Mouse (Mus musculus) spleen, adult 2 months (tissue): ENCODE measurements around the gene Abhd14a. TPM values are rescaled to one million over a fixed set of nuclear protein-coding genes. Genes with fewer than 3 reads are reported as not detected.

Experiments used
- DNase-seq, 2 experiments: peaks; one replicate each; pipeline versions ENCODE4 v3.0.0 to v3.0.0-alpha.2; 2012 to 2021; ENCODE audit warnings: low spot score in 2 of 2, low read depth in 1 of 2
- H3K27ac ChIP-seq: fragments of 200-500 bp; 2 replicates; pipeline ENCODE4 v1.5.1; 2012; ENCODE audit warnings: low read length, inconsistent platforms; ENCODE audit not compliant: insufficient read depth
- H3K27me3 ChIP-seq: fragments of 200-500 bp; 2 replicates; pipeline ENCODE4 v1.6.1; 2012; ENCODE audit warnings: mild to moderate bottlenecking, moderate library complexity, low read length, inconsistent platforms; ENCODE audit not compliant: control insufficient read depth, insufficient read depth
- H3K36me3 ChIP-seq: fragments of 200-500 bp; 2 replicates; pipeline ENCODE4 v1.6.1; 2012; ENCODE audit warnings: mild to moderate bottlenecking, low read length, inconsistent platforms; ENCODE audit not compliant: control insufficient read depth, insufficient read depth
- H3K4me1 ChIP-seq: fragments of 200-500 bp; 2 replicates; pipeline ENCODE4 v1.6.1; 2011; ENCODE audit warnings: inconsistent platforms; ENCODE audit not compliant: control insufficient read depth, insufficient read depth, insufficient read length
- H3K4me3 ChIP-seq: fragments of 200-500 bp; 2 replicates; pipeline ENCODE4 v1.5.1; 2011; ENCODE audit warnings: mild to moderate bottlenecking, inconsistent platforms; ENCODE audit not compliant: insufficient read depth, insufficient read length; ENCODE audit errors: extremely low read depth
- CTCF ChIP-seq: fragments of 200-500 bp; IDR thresholded peaks from 2 replicates; pipeline ENCODE4 v1.5.1; 2011; ENCODE audit warnings: mild to moderate bottlenecking, inconsistent platforms; ENCODE audit not compliant: insufficient read depth, insufficient read length, insufficient replicate concordance; ENCODE audit errors: extremely low read depth
- POLR2A ChIP-seq: fragments of 200-500 bp; IDR thresholded peaks from 2 replicates; pipeline ENCODE4 v1.6.1; 2011; ENCODE audit warnings: low read depth, low read length, inconsistent platforms
- WGBS: fragments of 180-500 bp; shearing (Covaris S2); methylation state at CpG from one replicate; pipeline ENCODE4 v1.1.7; 2018; 5-methylcytosine and 5-hydroxymethylcytosine counted together
- polyA plus RNA-seq: library from polyadenylated mRNA; depleted of rRNA; stranded (reverse); fragments of >200 nt; gene quantifications from 2 replicates; pipeline ENCODE4 v1.2.3, GENCODE M21; 2012

Abhd14a gene
- polyA plus RNA-seq, 1 experiment, result 11.5 TPM

- Histone ChIP-seq H3K4me3 (peak overlapping the region; percentile 7; the same call in 1 of the 2 replicates), H3K27ac (no peak overlapping the region), H3K4me1 (peaks cover 8% of the 10 kb centered on the region; the same call in 1 of the 2 replicates), H3K36me3 (no peaks in the 10 kb centered on the region), H3K27me3 (no peaks in the 10 kb centered on the region)
- no peak for DNase-seq
- whole genome bisulfite sequencing, result 36% methylated on average over 9 of the region's 9 CpGs
- no peak for TF ChIP-seq POLR2A
- no peak for TF ChIP-seq CTCF
Observed at GRCm38 (mm10) chr9:106447951-106448350, 473 bp upstream of the Abhd14a start.

GRCm38 (mm10) chr9:106444836-106445235 lies 2.6 kb downstream of the Abhd14a start:
- no peak overlapping the region for H3K4me3 ChIP-seq
- peaks cover 8% of the 10 kb centered on the region; the same call in 1 of the 2 replicates for H3K4me1 ChIP-seq
- no peaks in the 10 kb centered on the region for H3K27me3 ChIP-seq
- no peak for DNase-seq
- H3K27ac ChIP-seq, result no peak overlapping the region
- H3K36me3 ChIP-seq, result no peaks in the 10 kb centered on the region
- no peak for TF ChIP-seq CTCF
- no peak for TF ChIP-seq POLR2A
- WGBS, result 85% methylated on average over 4 of the region's 4 CpGs

GRCm38 (mm10) chr9:106442680-106443079 lies 4.8 kb downstream of the Abhd14a start:
- 94% methylated on average over 5 of the region's 5 CpGs for WGBS
- TF ChIP-seq CTCF, result no peak
- no peak for TF ChIP-seq POLR2A
- DNase-seq, result no peak
- H3K36me3 ChIP-seq, result no peaks in the 10 kb centered on the region
- H3K27me3 ChIP-seq, result no peaks in the 10 kb centered on the region
- H3K4me3 ChIP-seq, result no peak overlapping the region
- no peak overlapping the region for H3K27ac ChIP-seq
- peaks cover 3% of the 10 kb centered on the region; the same call in 1 of the 2 replicates for H3K4me1 ChIP-seq

- Histone ChIP-seq H3K27me3 (no peaks in the 10 kb centered on the region), H3K36me3 (peaks cover 17% of the 10 kb centered on the region), H3K4me1 (peaks cover 6% of the 10 kb centered on the region; the same call in 1 of the 2 replicates), H3K4me3 (no peak overlapping the region), H3K27ac (no peak overlapping the region)
- WGBS, result 85% methylated on average over 9 of the region's 9 CpGs
- no peak for DNase-seq
- TF ChIP-seq CTCF, result no peak
- TF ChIP-seq POLR2A, result no peak
Observed at GRCm38 (mm10) chr9:106436566-106436965, 10.9 kb downstream of the Abhd14a start.

DNA sequence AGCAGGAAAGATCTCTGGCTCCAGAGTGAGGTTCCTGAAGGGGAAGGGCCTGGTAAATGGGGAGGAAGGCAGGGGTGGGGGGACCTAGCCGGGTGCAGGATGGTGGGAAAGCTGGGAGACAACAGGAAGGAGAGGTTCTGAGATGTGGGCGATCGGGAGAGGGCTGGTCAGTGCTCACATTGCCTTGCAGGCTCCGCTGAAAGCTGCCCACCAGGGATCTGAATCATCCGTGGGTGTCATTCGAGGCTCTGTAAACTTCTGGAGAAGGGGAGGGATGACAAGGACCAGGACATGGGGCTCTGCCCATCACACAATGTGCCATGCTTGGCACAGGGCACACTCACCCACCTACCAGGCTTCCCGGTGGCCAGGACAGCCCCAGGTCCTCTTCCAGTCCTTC lies 14.1 kb downstream of the Abhd14a start:
- 81% methylated on average over 7 of the region's 7 CpGs for WGBS
- peaks cover 25% of the 10 kb centered on the region for H3K36me3 ChIP-seq
- H3K4me3 ChIP-seq, result no peak overlapping the region
- TF ChIP-seq POLR2A (no peak), CTCF (no peak)
- no peaks in the 10 kb centered on the region for H3K27me3 ChIP-seq
- no peak for DNase-seq
- H3K4me1 ChIP-seq, result peaks cover 6% of the 10 kb centered on the region; the same call in 1 of the 2 replicates
- H3K27ac ChIP-seq, result no peak overlapping the region

DNA sequence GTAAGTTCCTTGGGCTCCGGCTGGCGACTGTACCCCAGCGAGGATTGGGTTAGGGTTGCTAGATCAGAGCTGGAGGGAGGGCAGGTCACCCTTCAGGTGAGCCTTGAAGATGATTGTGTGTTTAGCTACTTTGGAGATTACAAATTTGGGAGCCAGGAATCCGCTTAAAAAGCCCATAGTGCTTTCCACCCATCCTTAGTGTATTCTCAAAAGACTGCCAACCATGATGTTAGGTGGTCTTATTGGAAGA lies 17.5 kb downstream of the Abhd14a start:
- Histone ChIP-seq H3K4me1 (no peaks in the 10 kb centered on the region; the same call in 1 of the 2 replicates), H3K27ac (peak overlapping the region; percentile 87), H3K27me3 (no peaks in the 10 kb centered on the region), H3K36me3 (peaks cover 25% of the 10 kb centered on the region), H3K4me3 (peak overlapping the region; percentile 65)
- TF ChIP-seq CTCF (no peak), POLR2A (no peak)
- 2% methylated on average over 4 of the region's 4 CpGs for WGBS
- DNase-seq, result no peak

GRCm38 (mm10) chr9:106429221-106430014 lies 18.1 kb downstream of the Abhd14a start, which contains the start of gene Rpl29:
Rpl29 (plus strand) TSS chr9:106429454.
- Histone ChIP-seq H3K36me3 (peaks cover 25% of the 10 kb centered on the region), H3K4me1 (no peaks in the 10 kb centered on the region; the same call in 1 of the 2 replicates), H3K27ac (peak within 1 kb of the TSS; percentile 87), H3K4me3 (peak within 1 kb of the TSS; percentile 65), H3K27me3 (no peaks in the 10 kb centered on the region)
- under 1% methylated on average over 55 of the region's 55 CpGs for WGBS
- peak; percentile 89 to 91 for DNase-seq
- TF ChIP-seq CTCF (no peak), POLR2A (peak; percentile 32; the same call in 1 of the 2 replicates)
